Mouse (Mus musculus) spleen, postnatal 14 days (tissue): ENCODE results near the gene Lemd1.
"Not testable (repeated sequence)": the region's sequence is repeated elsewhere in the genome, so short reads cannot be mapped to it uniquely, and the experiment has no call there.

ENCODE experiments used
- DNase-seq, 2 experiments: peaks; one replicate each; pipeline ENCODE4 v3.0.0; 2021 to 2022; ENCODE audit warnings: low spot score in 2 of 2

The Lemd1 gene

GRCm38 (mm10) chr1:132246137-132246536, 54.9 kb downstream of the Lemd1 start:
- DNase-seq, result no peak

- DNase-seq, result no peak
Observed at GRCm38 (mm10) chr1:132246641-132247040, 55.4 kb downstream of the Lemd1 start.

- no peak for DNase-seq
Observed at GRCm38 (mm10) chr1:132254467-132254866, 63.2 kb downstream of the Lemd1 start.

GRCm38 (mm10) chr1:132260331-132260730, 69.1 kb downstream of the Lemd1 start:
- no peak for DNase-seq

- DNase-seq, result peak in 1 of 2 experiments; percentile 20
Observed at GRCm38 (mm10) chr1:132261058-132261457, 69.8 kb downstream of the Lemd1 start.

- DNase-seq, result no peak
Observed at GRCm38 (mm10) chr1:132263618-132264017, 72.4 kb downstream of the Lemd1 start.

- no peak for DNase-seq
Observed at GRCm38 (mm10) chr1:132264577-132264976, 73.3 kb downstream of the Lemd1 start.

GRCm38 (mm10) chr1:132265211-132265859, 74.1 kb downstream of the Lemd1 start:
- no peak for DNase-seq

- DNase-seq, result no peak
Observed at GRCm38 (mm10) chr1:132265936-132266335, 74.7 kb downstream of the Lemd1 start.

- no peak for DNase-seq
Observed at GRCm38 (mm10) chr1:132266791-132267557, 75.7 kb downstream of the Lemd1 start.

GRCm38 (mm10) chr1:132267959-132268358, 76.7 kb downstream of the Lemd1 start:
- no peak for DNase-seq

GRCm38 (mm10) chr1:132268418-132269060, 77.3 kb downstream of the Lemd1 start:
- DNase-seq, result no peak

GRCm38 (mm10) chr1:132271237-132271636, 80.0 kb downstream of the Lemd1 start:
- no peak for DNase-seq

- no peak for DNase-seq
Observed at GRCm38 (mm10) chr1:132276694-132277093, 85.5 kb downstream of the Lemd1 start.

GRCm38 (mm10) chr1:132277124-132277523, 85.9 kb downstream of the Lemd1 start:
- no peak for DNase-seq

GRCm38 (mm10) chr1:132280636-132281035, 89.4 kb downstream of the Lemd1 start:
- DNase-seq, result not testable (repeated sequence)

GRCm38 (mm10) chr1:132281523-132282176, 90.4 kb downstream of the Lemd1 start:
- DNase-seq, result no peak

- DNase-seq, result no peak
Observed at GRCm38 (mm10) chr1:132282177-132282536, 90.9 kb downstream of the Lemd1 start.

- DNase-seq, result no peak
Observed at GRCm38 (mm10) chr1:132283018-132283417, 91.8 kb downstream of the Lemd1 start.

- DNase-seq, result no peak
Observed at GRCm38 (mm10) chr1:132286735-132287134, 95.5 kb downstream of the Lemd1 start.

- no peak for DNase-seq
Observed at GRCm38 (mm10) chr1:132287445-132287844, 96.2 kb downstream of the Lemd1 start.

GRCm38 (mm10) chr1:132287991-132288451, 96.8 kb downstream of the Lemd1 start:
- no peak for DNase-seq
